Mouse (Mus musculus) myocyte (in vitro differentiated cells): ENCODE measurements at regions not wholly inside any gene's neighbourhood (a gene's known extent, or its start where the extent isn't known, plus 50 kb on each side); places are given as distances from the start of the nearest gene placed in this dataset.

Experiments used
- CEBPB ChIP-seq: IDR thresholded peaks from 2 replicates; pipeline ENCODE4 v1.6.1; 2011; ENCODE audit warnings: mild to moderate bottlenecking, moderate library complexity; ENCODE audit not compliant: poor library complexity, insufficient read depth, severe bottlenecking
- E2F4 ChIP-seq: IDR thresholded peaks from one replicate; pipeline ENCODE4 v1.6.1; 2011; ENCODE audit warnings: mild to moderate bottlenecking, control low read depth, moderate library complexity; ENCODE audit not compliant: insufficient read depth
- MAX ChIP-seq: IDR thresholded peaks from one replicate; pipeline ENCODE4 v1.6.1; 2011; ENCODE audit warnings: low read depth, mild to moderate bottlenecking, control low read depth
- MYOD1 ChIP-seq, 3 experiments: IDR thresholded peaks; one replicate each; pipeline ENCODE4 v1.6.1; 2011; ENCODE audit warnings: control low read depth in 2 of 3, low read depth in 2 of 3, mild to moderate bottlenecking in 2 of 3, moderate library complexity in 1 of 3; ENCODE audit not compliant: insufficient read length in 2 of 3, control insufficient read depth in 1 of 3
- MYOG ChIP-seq, 3 experiments: IDR thresholded peaks; one replicate each; pipeline ENCODE4 v1.6.1; 2011; ENCODE audit warnings: control low read depth in 2 of 3, low read depth in 2 of 3, mild to moderate bottlenecking in 2 of 3; ENCODE audit not compliant: insufficient read length in 2 of 3, control insufficient read depth in 1 of 3, insufficient read depth in 1 of 3
- POLR2A ChIP-seq: IDR thresholded peaks from one replicate; pipeline ENCODE4 v1.6.1; 2011; ENCODE audit warnings: low read depth, mild to moderate bottlenecking, control low read depth, moderate library complexity; ENCODE audit not compliant: insufficient read length
- POLR2AphosphoS2 ChIP-seq: IDR thresholded peaks from one replicate; pipeline ENCODE4 v1.6.1; 2011; ENCODE audit warnings: low read depth, control low read depth; ENCODE audit not compliant: insufficient read length
- REST ChIP-seq: IDR thresholded peaks from one replicate; pipeline ENCODE4 v1.6.1; 2011; ENCODE audit warnings: mild to moderate bottlenecking, control low read depth, moderate library complexity; ENCODE audit not compliant: insufficient read depth, insufficient read length
- SRF ChIP-seq: IDR thresholded peaks from one replicate; pipeline ENCODE4 v1.6.1; 2011; ENCODE audit warnings: low read depth; ENCODE audit not compliant: control insufficient read depth, insufficient read length
- TCF12 ChIP-seq: IDR thresholded peaks from one replicate; pipeline ENCODE4 v1.6.1; 2011; ENCODE audit warnings: mild to moderate bottlenecking, control low read depth; ENCODE audit not compliant: poor library complexity, insufficient read depth, severe bottlenecking
- TCF3 ChIP-seq: IDR thresholded peaks from one replicate; pipeline ENCODE4 v1.6.1; 2011; ENCODE audit warnings: low read depth, control low read depth; ENCODE audit not compliant: insufficient read length
- USF1 ChIP-seq: IDR thresholded peaks from one replicate; pipeline ENCODE4 v1.6.1; 2011; ENCODE audit warnings: low read depth, mild to moderate bottlenecking, control low read depth, moderate library complexity

- TF ChIP-seq POLR2A (no peak), USF1 (no peak), MAX (no peak), MYOG (IDR thresholded peaks at IDR 0.05; ENCODE audit: control insufficient read depth in 1 of 3, insufficient read depth in 1 of 3, insufficient read length in 2 of 3, low read depth in 2 of 3) (no peak), E2F4 (no peak), POLR2AphosphoS2 (no peak), TCF3 (no peak), TCF12 (no peak), SRF (no peak), MYOD1 (IDR thresholded peaks at IDR 0.05; ENCODE audit: control insufficient read depth in 1 of 3, insufficient read length in 2 of 3, low read depth in 2 of 3) (no peak), CEBPB (no peak), REST (no peak)
Observed at GRCm38 (mm10) chr2:51285632-51286031, 136.7 kb upstream of the Rnd3 start.
